Mouse (Mus musculus) spleen, adult 2 months (tissue): Measurements from ENCODE around the gene Bpifb9a.
"Not testable (repeated sequence)": the region's sequence is repeated elsewhere in the genome, so short reads cannot be mapped to it uniquely, and the experiment has no call there.

Experiments used
- CTCF ChIP-seq: fragments of 200-500 bp; IDR thresholded peaks from 2 replicates; pipeline ENCODE4 v1.5.1; 2011; ENCODE audit warnings: mild to moderate bottlenecking, inconsistent platforms; ENCODE audit not compliant: insufficient read depth, insufficient read length, insufficient replicate concordance; ENCODE audit errors: extremely low read depth
- POLR2A ChIP-seq: fragments of 200-500 bp; IDR thresholded peaks from 2 replicates; pipeline ENCODE4 v1.6.1; 2011; ENCODE audit warnings: low read depth, low read length, inconsistent platforms

DNA sequence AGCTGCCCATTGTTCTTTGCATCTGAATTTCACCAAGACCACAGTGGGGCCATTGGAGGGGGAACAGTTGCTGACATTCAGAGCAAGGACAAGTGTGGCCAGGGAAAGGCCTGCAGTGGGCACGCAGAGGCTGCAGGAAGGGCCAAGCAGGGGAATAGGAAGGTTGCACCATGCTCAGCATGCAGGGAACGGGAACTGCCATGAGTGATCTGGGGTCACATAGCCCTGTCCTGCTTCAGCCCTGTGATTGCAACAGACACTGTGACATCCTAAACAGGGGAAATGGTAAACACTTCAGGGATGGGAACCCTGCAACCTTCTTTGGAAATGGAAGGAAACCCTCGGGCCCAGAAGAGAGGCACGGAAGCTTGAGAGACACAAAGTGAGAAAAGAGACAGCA, 2.4 kb upstream of the Bpifb9a start:
- not testable (repeated sequence) for TF ChIP-seq CTCF, POLR2A
